Mouse (Mus musculus): ENCODE results near the gene Bcl9. TPM values are rescaled to one million over a fixed set of nuclear protein-coding genes. Genes with fewer than 3 reads are reported as not detected.

Bcl9 gene
- polyA plus RNA-seq, 2 experiments = 47.6 to 54.3 TPM

DNA sequence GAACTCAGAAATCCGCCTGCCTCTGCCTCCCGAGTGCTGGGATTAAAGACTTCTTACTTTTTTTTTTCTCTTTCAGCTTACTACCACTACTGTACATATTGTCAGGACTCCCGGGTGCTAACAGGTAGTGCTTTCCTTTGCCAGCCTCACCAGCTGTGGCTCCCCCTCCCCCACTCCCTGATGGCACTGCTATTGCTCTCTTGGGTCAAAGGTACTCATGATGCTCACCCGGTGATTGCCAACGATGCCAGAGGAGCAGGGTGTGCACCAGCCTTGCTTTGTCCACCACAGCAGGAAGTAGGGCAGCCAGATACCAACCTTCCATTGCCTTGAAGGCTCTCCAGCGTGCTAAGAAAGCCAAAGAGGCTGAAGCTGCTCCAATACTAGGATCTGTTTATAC is 141.3 kb downstream of the Bcl9 start:
- 98% methylated on average over 6 of the region's 6 CpGs for WGBS
- H3K27ac ChIP-seq (replicated peaks; ENCODE audit: low read depth, low read length) = no peak overlapping the region
- H3K36me3 ChIP-seq (ENCODE audit: control insufficient read depth, insufficient read depth, low read length) = no peaks in the 10 kb centered on the region
- no peaks in the 10 kb centered on the region for H3K9me3 ChIP-seq (ENCODE audit: control insufficient read depth, low read length)
- H3K9ac ChIP-seq (ENCODE audit: low read depth, low read length, severe bottlenecking) = no peak overlapping the region
- no peak overlapping the region for H3K4me3 ChIP-seq (replicated peaks; ENCODE audit: low read length)
- H3K4me2 ChIP-seq (replicated peaks; ENCODE audit: low read depth, low read length, severe bottlenecking) = no peak overlapping the region
- H3K4me1 ChIP-seq (ENCODE audit: control insufficient read depth, insufficient read depth, low read length) = peaks cover 12% of the 10 kb centered on the region
- no peak for ATAC-seq (ENCODE audit: low FRiP score, low read depth)
- TF ChIP-seq POLR2A (IDR thresholded peaks at IDR 0.05; ENCODE audit: borderline replicate concordance, extremely low read depth, insufficient read depth, insufficient read length) = no peak
- H3K27me3 ChIP-seq (ENCODE audit: control insufficient read depth, insufficient read depth, low read length) = no peaks in the 10 kb centered on the region
- no peak for DNase-seq (ENCODE audit: low spot score)

Other genes with a start within 250 kb of the Bcl9 start
- gene Acp6, start 139.1 kb downstream of the Bcl9 start, polyA plus RNA-seq (2012; rRNA removed) = 43.3 and 44.5 TPM in 2 replicates
- gene Acp6, start 139.1 kb downstream of the Bcl9 start, polyA plus RNA-seq (2014; fragmentation: Nextera tagmentation; extraction: Ambion mirVana) = 38.8 and 39.5 TPM in 2 replicates
- not detected in 2 replicates for gene Olfr1402, start 124.1 kb upstream of the Bcl9 start, polyA plus RNA-seq (2012; rRNA removed)
- gene Olfr1402, start 124.1 kb upstream of the Bcl9 start, polyA plus RNA-seq (2014; fragmentation: Nextera tagmentation; extraction: Ambion mirVana) = not detected in 2 replicates

Data from limb, embryonic 14.5 days (tissue).